Mouse (Mus musculus) liver, postnatal 0 days (tissue): ENCODE measurements around the gene Duox1.

Source experiments
- CTCF ChIP-seq: sonication (generic); IDR thresholded peaks from 2 replicates; pipeline ENCODE4 v1.5.1; 2016; ENCODE audit warnings: antibody characterized with exemption, low read depth
- EP300 ChIP-seq: IDR thresholded peaks from 2 replicates; pipeline ENCODE4 v1.6.1; 2016; ENCODE audit warnings: antibody characterized with exemption, low read depth, mild to moderate bottlenecking

- TF ChIP-seq CTCF (peak; percentile 86), EP300 (no peak)
Measured at GRCm38 (mm10) chr2:122348531-122349131, 33.2 kb downstream of the Duox1 start.
